ENCODE assay signal across 29 mouse cellular contexts in genomic region chr19:10729889-10730288, GRCm38 (mm10). TPM values are rescaled to one million over a fixed set of nuclear protein-coding genes. Genes with fewer than 3 reads are reported as not detected.
DNase-seq lines count a peak whose midpoint lies in the region; ATAC-seq and TF ChIP-seq lines count a peak whose summit lies in the region.
"Had no signal": no experiment of that assay in that cellular context is flagged by ENCODE, and none has a peak within 500 bp of the region (broad histone marks: within the 10 kb centered on the region; RNA-seq: fewer than 3 reads in every experiment).

No protein-coding gene starts in this region.

- no peak overlapping the region for H3K9ac ChIP-seq in midbrain, embryonic 13.5 days (replicated peaks)
- no peak overlapping the region for H3K9ac ChIP-seq in midbrain, postnatal 0 days (replicated peaks; ENCODE audit: low read length, poor library complexity, severe bottlenecking)
- H3K9ac ChIP-seq in stomach, postnatal 0 days (ENCODE audit: low read length), result no peak overlapping the region
- H3K9ac ChIP-seq: forebrain, embryonic 15.5 days; hindbrain, embryonic 15.5 days; liver, embryonic 13.5 days had no signal

- WGBS in midbrain, embryonic 13.5 days, result 90% methylated on average over 10 of the region's 10 CpGs
- WGBS in midbrain, postnatal 0 days, result 88% methylated on average over 10 of the region's 10 CpGs
- 59% methylated on average over 10 of the region's 10 CpGs for WGBS in stomach, postnatal 0 days

- no peak overlapping the region for H3K4me3 ChIP-seq in midbrain, embryonic 13.5 days (replicated peaks)
- no peak overlapping the region for H3K4me3 ChIP-seq in midbrain, postnatal 0 days (ENCODE audit: low read depth, low read length)
- H3K4me3 ChIP-seq in stomach, postnatal 0 days (ENCODE audit: low read depth, low read length), result no peak overlapping the region
- H3K4me3 ChIP-seq: forebrain, embryonic 15.5 days; hindbrain, embryonic 15.5 days; liver, embryonic 13.5 days; megakaryocyte, embryonic 14.5 days had no signal

- TF ChIP-seq CTCF in midbrain, postnatal 0 days (IDR thresholded peaks at IDR 0.05), result no peak
- TF ChIP-seq CTCF in stomach, postnatal 0 days (IDR thresholded peaks at IDR 0.05; ENCODE audit: low read depth), result no peak

- no peaks in the 10 kb centered on the region for H3K27me3 ChIP-seq in midbrain, embryonic 13.5 days
- H3K27me3 ChIP-seq in midbrain, postnatal 0 days (ENCODE audit: insufficient read depth, low read length), result no peaks in the 10 kb centered on the region
- no peaks in the 10 kb centered on the region for H3K27me3 ChIP-seq in stomach, postnatal 0 days (ENCODE audit: control insufficient read depth, insufficient read depth, low read length)
- H3K27me3 ChIP-seq: forebrain, embryonic 15.5 days; hindbrain, embryonic 15.5 days; liver, embryonic 13.5 days had no signal

- 0 out of 2 replicates have a peak, but pooled peaks have one; percentile 43 for ATAC-seq in midbrain, embryonic 13.5 days
- no peak for ATAC-seq in midbrain, postnatal 0 days (ENCODE audit: low FRiP score)
- ATAC-seq in stomach, postnatal 0 days (ENCODE audit: low FRiP score, low TSS enrichment), result no peak
- ATAC-seq: forebrain, embryonic 15.5 days; intestine, embryonic 16.5 days had no signal

- no peaks in the 10 kb centered on the region for H3K36me3 ChIP-seq in midbrain, embryonic 13.5 days
- H3K36me3 ChIP-seq in midbrain, postnatal 0 days (ENCODE audit: insufficient read depth, low read length), result no peaks in the 10 kb centered on the region
- no peaks in the 10 kb centered on the region for H3K36me3 ChIP-seq in stomach, postnatal 0 days (ENCODE audit: control insufficient read depth, insufficient read depth, low read length)
- H3K36me3 ChIP-seq: forebrain, embryonic 15.5 days; hindbrain, embryonic 15.5 days; liver, embryonic 13.5 days had no signal

- H3K9me3 ChIP-seq in midbrain, embryonic 13.5 days, result no peaks in the 10 kb centered on the region
- H3K9me3 ChIP-seq in midbrain, postnatal 0 days (ENCODE audit: low read length), result no peaks in the 10 kb centered on the region
- no peaks in the 10 kb centered on the region for H3K9me3 ChIP-seq in stomach, postnatal 0 days (ENCODE audit: control insufficient read depth, low read length)
- H3K9me3 ChIP-seq: forebrain, embryonic 15.5 days; hindbrain, embryonic 15.5 days; liver, embryonic 13.5 days; megakaryocyte, embryonic 14.5 days had no signal

- no peak for TF ChIP-seq EP300 in stomach, postnatal 0 days (optimal IDR thresholded peaks at IDR 0.05)

- no peak overlapping the region for H3K27ac ChIP-seq in midbrain, embryonic 13.5 days
- no peak overlapping the region for H3K27ac ChIP-seq in midbrain, postnatal 0 days (ENCODE audit: low read depth, low read length)
- peak overlapping the region; percentile 67 for H3K27ac ChIP-seq in stomach, postnatal 0 days (replicated peaks)
- H3K27ac ChIP-seq: forebrain, embryonic 15.5 days; hindbrain, embryonic 15.5 days; liver, embryonic 13.5 days had no signal

- no peak overlapping the region for H3K4me2 ChIP-seq in midbrain, embryonic 13.5 days (replicated peaks)
- no peak overlapping the region for H3K4me2 ChIP-seq in midbrain, postnatal 0 days (ENCODE audit: low read depth, low read length, poor library complexity, severe bottlenecking)
- H3K4me2 ChIP-seq in stomach, postnatal 0 days (replicated peaks; ENCODE audit: low read depth), result no peak overlapping the region
- H3K4me2 ChIP-seq: forebrain, embryonic 15.5 days; heart, embryonic 11.5 days; hindbrain, embryonic 15.5 days; liver, embryonic 13.5 days had no signal

- H3K4me1 ChIP-seq in midbrain, embryonic 13.5 days (replicated peaks), result no peaks in the 10 kb centered on the region
- H3K4me1 ChIP-seq in midbrain, postnatal 0 days (ENCODE audit: insufficient read depth, low read length), result no peaks in the 10 kb centered on the region
- no peaks in the 10 kb centered on the region for H3K4me1 ChIP-seq in stomach, postnatal 0 days (replicated peaks; ENCODE audit: control insufficient read depth, insufficient read depth)
- H3K4me1 ChIP-seq: forebrain, embryonic 15.5 days; hindbrain, embryonic 15.5 days; liver, embryonic 13.5 days; megakaryocyte, embryonic 14.5 days had no signal

- DNase-seq in midbrain, postnatal 0 days (ENCODE audit: low spot score), result no peak
- DNase-seq in T-cell, adult 2 months (ENCODE audit: low spot score), result peak; percentile 56
- DNase-seq in induced T-regulatory cell, adult 2 months (ENCODE audit: low read depth), result peak; percentile 75
- DNase-seq in stomach, postnatal 0 days (ENCODE audit: low spot score), result no peak
- no peak for DNase-seq in adrenal gland, adult (ENCODE audit: inconsistent age in 2 of 2, low spot score in 1 of 2)
- no peak for DNase-seq in kidney, postnatal 14 days
- DNase-seq: adrenal gland, adult 2 months; cerebellum, adult 2 months; cerebellum, postnatal 25 days; kidney, postnatal 36 days; liver, embryonic 13.5 days; lung, adult 2 months; lung, postnatal 36 days; thymus, adult 18-20 months; thymus, postnatal 4 days had no signal

RNA-seq across cellular contexts. Expression of gene Cd5, which starts 8.9 kb away (rescaled TPM):
- 0.24 TPM in 2 replicates for polyA plus RNA-seq in midbrain, embryonic 13.5 days (2015; fragmentation: Nextera tagmentation; extraction: Ambion mirVana)
- 0.55 and 0.85 TPM in 2 replicates for total RNA-seq in midbrain, postnatal 0 days (2014; rRNA removed)
- polyA plus RNA-seq in midbrain, postnatal 0 days (2015; fragmentation: Nextera tagmentation; extraction: Ambion mirVana), result 0.50 and 0.53 TPM in 2 replicates
- 1.6 and 1.8 TPM in 2 replicates for polyA plus RNA-seq in stomach, postnatal 0 days (2015; fragmentation: Nextera tagmentation; extraction: Ambion mirVana)
- total RNA-seq: left cerebral cortex, postnatal 36 days had no signal
- polyA plus RNA-seq: intestine, embryonic 16.5 days; liver, embryonic 13.5 days had no signal

RNA-seq across cellular contexts. Expression of gene Vps37c, which starts 41.4 kb away (rescaled TPM):
- polyA plus RNA-seq in midbrain, embryonic 13.5 days (2015; fragmentation: Nextera tagmentation; extraction: Ambion mirVana), result 33.1 and 35.5 TPM in 2 replicates
- 17.5 and 22.4 TPM in 2 replicates for total RNA-seq in midbrain, postnatal 0 days (2014; rRNA removed)
- 22.9 and 28.0 TPM in 2 replicates for polyA plus RNA-seq in midbrain, postnatal 0 days (2015; fragmentation: Nextera tagmentation; extraction: Ambion mirVana)
- 48.6 and 57.3 TPM in 2 replicates for polyA plus RNA-seq in stomach, postnatal 0 days (2015; fragmentation: Nextera tagmentation; extraction: Ambion mirVana)

RNA-seq across cellular contexts. Expression of gene Pga5, which starts 52.0 kb away (rescaled TPM):
- polyA plus RNA-seq in midbrain, embryonic 13.5 days (2015; fragmentation: Nextera tagmentation; extraction: Ambion mirVana), result not detected in 2 replicates
- total RNA-seq in midbrain, postnatal 0 days (2014; rRNA removed), result not detected in 2 replicates
- polyA plus RNA-seq in midbrain, postnatal 0 days (2015; fragmentation: Nextera tagmentation; extraction: Ambion mirVana), result not detected in 2 replicates
- 22,358 and 23,362 TPM in 2 replicates for polyA plus RNA-seq in stomach, postnatal 0 days (2015; fragmentation: Nextera tagmentation; extraction: Ambion mirVana)
- total RNA-seq: adrenal gland, adult 2 months; gastrocnemius, adult 8-10 months; left cerebral cortex, postnatal 36 days; monocyte, adult 5-6 weeks had no signal
- polyA plus RNA-seq: adrenal gland, adult 2 months; C2C12; cerebellum, adult 2 months; embryonic facial prominence, embryonic 14.5 days; forebrain, embryonic 15.5 days; heart, embryonic 11.5 days; heart, postnatal 0 days; hindbrain, embryonic 15.5 days; kidney, embryonic 14.5 days; liver, embryonic 13.5 days; lung, adult 2 months; neural tube, embryonic 11.5 days had no signal

Comparison
In these comparisons a context has a peak if more than half of its experiments do, and no peak if none do; other contexts are left out.
1. DNase-seq: peak in T-cell, adult 2 months (single experiment) and induced T-regulatory cell, adult 2 months (single experiment); none in midbrain, postnatal 0 days (single experiment), stomach, postnatal 0 days (single experiment), adrenal gland, adult (0 of 2) and kidney, postnatal 14 days (single experiment).
2. RNA of gene Pga5, which starts 52.0 kb away (polyA plus RNA-seq): 22,358 to 23,362 TPM in stomach, postnatal 0 days; not detected in midbrain, embryonic 13.5 days and not detected in midbrain, postnatal 0 days; every median in the first group is over 1,000 times any median in the second.